In the genomic region with DNA sequence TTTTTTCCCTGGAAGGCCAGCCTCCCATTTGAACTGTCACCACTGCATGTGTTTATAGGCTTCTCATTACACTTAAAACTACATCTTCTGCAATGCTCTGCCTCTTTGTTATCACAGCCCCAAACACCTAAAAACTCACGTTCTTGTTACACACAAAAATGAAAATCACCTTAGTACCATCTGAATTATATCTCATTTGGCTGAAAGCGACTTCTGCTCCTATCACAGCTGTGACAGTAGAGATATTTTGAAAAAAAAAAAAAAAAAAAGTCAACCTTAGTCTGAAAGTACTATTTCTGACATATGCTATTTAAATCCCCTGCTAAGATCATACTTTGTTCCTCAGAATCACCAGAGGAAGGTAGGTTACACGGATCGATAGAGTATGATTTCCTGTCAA, we compare ENCODE assay signal across 22 mouse cellular contexts.
DNase-seq lines count a peak whose midpoint lies in the region; ATAC-seq and TF ChIP-seq lines count a peak whose summit lies in the region.
"Had no signal": no experiment of that assay in that cellular context is flagged by ENCODE, and none has a peak within 500 bp of the region (broad histone marks: within the 10 kb centered on the region; RNA-seq: fewer than 3 reads in every experiment).

No protein-coding gene starts in this region.

- no peaks in the 10 kb centered on the region for H3K27me3 ChIP-seq in liver, embryonic 14.5 days (ENCODE audit: control insufficient read depth, insufficient read depth, low read length)
- no peaks in the 10 kb centered on the region for H3K27me3 ChIP-seq in liver, postnatal 0 days (ENCODE audit: insufficient read depth, low read length)
- H3K27me3 ChIP-seq: CH12.LX; embryonic facial prominence, embryonic 12.5 days; forebrain, embryonic 13.5 days; forebrain, embryonic 15.5 days had no signal

- peaks cover 17% of the 10 kb centered on the region in 2 experiments for H3K4me1 ChIP-seq in liver, embryonic 14.5 days (replicated peaks; ENCODE audit: control insufficient read depth in 2 of 2, insufficient read depth in 2 of 2, low read length in 1 of 2)
- peaks cover 4% of the 10 kb centered on the region; the same call in 1 of the 2 replicates for H3K4me1 ChIP-seq in liver, postnatal 0 days (ENCODE audit: insufficient read depth)
- H3K4me1 ChIP-seq: embryonic facial prominence, embryonic 10.5 days; embryonic facial prominence, embryonic 12.5 days; forebrain, embryonic 13.5 days; forebrain, embryonic 15.5 days had no signal

- 40% methylated on average over 4 of the region's 4 CpGs for WGBS in liver, embryonic 14.5 days (ENCODE audit: insufficient replicate concordance)
- 55% methylated on average over 4 of the region's 4 CpGs for WGBS in liver, postnatal 0 days (ENCODE audit: insufficient replicate concordance)

- TF ChIP-seq CTCF in liver, embryonic 14.5 days (IDR thresholded peaks at IDR 0.05; ENCODE audit: low read depth), result no peak
- no peak for TF ChIP-seq CTCF in liver, postnatal 0 days (IDR thresholded peaks at IDR 0.05; ENCODE audit: low read depth)

- no peak overlapping the region for H3K4me2 ChIP-seq in liver, embryonic 14.5 days (ENCODE audit: low read depth)
- no peak overlapping the region for H3K4me2 ChIP-seq in liver, postnatal 0 days (ENCODE audit: low read depth, low read length)
- H3K4me2 ChIP-seq: embryonic facial prominence, embryonic 12.5 days; forebrain, embryonic 13.5 days; forebrain, embryonic 15.5 days had no signal

- no peak overlapping the region for H3K4me3 ChIP-seq in liver, embryonic 14.5 days (ENCODE audit: insufficient read depth in 1 of 2, low read depth in 2 of 2, low read length in 2 of 2)
- H3K4me3 ChIP-seq in liver, postnatal 0 days (ENCODE audit: low read depth, low read length), result no peak overlapping the region
- H3K4me3 ChIP-seq: embryonic facial prominence, embryonic 10.5 days; embryonic facial prominence, embryonic 12.5 days; forebrain, embryonic 13.5 days; forebrain, embryonic 15.5 days had no signal

- no peaks in the 10 kb centered on the region for H3K9me3 ChIP-seq in liver, embryonic 14.5 days (ENCODE audit: control insufficient read depth, low read length)
- no peaks in the 10 kb centered on the region for H3K9me3 ChIP-seq in liver, postnatal 0 days (ENCODE audit: low read length)
- H3K9me3 ChIP-seq: embryonic facial prominence, embryonic 10.5 days; embryonic facial prominence, embryonic 12.5 days; forebrain, embryonic 13.5 days; forebrain, embryonic 15.5 days; G1E had no signal

- no peak overlapping the region for H3K9ac ChIP-seq in liver, embryonic 14.5 days (replicated peaks)
- H3K9ac ChIP-seq in liver, postnatal 0 days (replicated peaks), result no peak overlapping the region
- H3K9ac ChIP-seq: embryonic facial prominence, embryonic 12.5 days; forebrain, embryonic 13.5 days; forebrain, embryonic 15.5 days; forebrain, postnatal 0 days had no signal

- peak; percentile 57; the same call in 1 of the 2 replicates for TF ChIP-seq EP300 in liver, embryonic 14.5 days (IDR thresholded peaks at IDR 0.05; ENCODE audit: low read depth)
- TF ChIP-seq EP300 in liver, postnatal 0 days (IDR thresholded peaks at IDR 0.05; ENCODE audit: low read depth), result peak; percentile 54; the same call in 1 of the 2 replicates

- H3K27ac ChIP-seq in liver, embryonic 14.5 days, result no peak overlapping the region
- H3K27ac ChIP-seq in liver, postnatal 0 days (ENCODE audit: low read depth), result no peak overlapping the region
- H3K27ac ChIP-seq: embryonic facial prominence, embryonic 10.5 days; embryonic facial prominence, embryonic 12.5 days; forebrain, embryonic 13.5 days; forebrain, embryonic 15.5 days had no signal

- no peak for DNase-seq in liver, embryonic 14.5 days (ENCODE audit: low read depth in 3 of 3, low spot score in 3 of 3)
- DNase-seq in liver, result no peak
- DNase-seq in liver, postnatal 0 days, result no peak
- DNase-seq in spleen, postnatal 36 days (ENCODE audit: low spot score in 2 of 2), result no peak
- no peak for DNase-seq in spleen, postnatal 4 days (ENCODE audit: low spot score in 2 of 2)
- DNase-seq: adrenal gland, adult 2 months; adrenal gland, postnatal 10 days; adrenal gland, postnatal 25 days; cerebellum, adult 11-12 months; cerebellum, adult 2 months; cerebellum, adult 9-10 months; cerebellum, postnatal 10 days; cerebellum, postnatal 25 days; forebrain, postnatal 0 days had no signal

- ATAC-seq in liver, embryonic 14.5 days (ENCODE audit: insufficient read depth), result no peak
- ATAC-seq in liver, postnatal 0 days, result no peak
- ATAC-seq in megakaryocyte-erythroid progenitor cell, adult 5-6 weeks (replicated peaks; ENCODE audit: low FRiP score, low TSS enrichment, poor library complexity, severe bottlenecking), result peak; percentile 36
- no peak for ATAC-seq in CD4-positive, CD25-positive, alpha-beta regulatory T cell, adult 4 months
- ATAC-seq: forebrain, embryonic 13.5 days; forebrain, embryonic 15.5 days; forebrain, postnatal 0 days had no signal

- no peaks in the 10 kb centered on the region for H3K36me3 ChIP-seq in liver, embryonic 14.5 days (replicated peaks; ENCODE audit: control insufficient read depth, insufficient read depth, low read depth)
- no peaks in the 10 kb centered on the region for H3K36me3 ChIP-seq in liver, postnatal 0 days (replicated peaks; ENCODE audit: insufficient read depth, low read length)
- H3K36me3 ChIP-seq: embryonic facial prominence, embryonic 10.5 days; embryonic facial prominence, embryonic 12.5 days; forebrain, embryonic 15.5 days; G1E had no signal
